Mouse (Mus musculus) G1E (cell line): ENCODE measurements around the gene Slc51a.

Experiments
- CTCF ChIP-seq: IDR thresholded peaks from 2 replicates; pipeline ENCODE4 v1.5.1; 2012; ENCODE audit warnings: low read depth, low read length, inconsistent platforms, mixed read lengths
- GATA1 ChIP-seq: IDR thresholded peaks from 2 replicates; pipeline ENCODE4 v1.6.1; 2012; ENCODE audit warnings: borderline replicate concordance, low read length, inconsistent platforms, mixed read lengths
- GATA2 ChIP-seq: IDR thresholded peaks from 2 replicates; pipeline ENCODE4 v1.6.1; 2012; ENCODE audit warnings: low read depth, low read length, inconsistent platforms, borderline replicate concordance
- POLR2AphosphoS5 ChIP-seq: IDR thresholded peaks from 2 replicates; pipeline ENCODE4 v1.6.1; 2012; ENCODE audit warnings: low read depth, low read length, inconsistent platforms; ENCODE audit not compliant: insufficient replicate concordance
- TAL1 ChIP-seq: conservative IDR thresholded peaks from 2 replicates; pipeline ENCODE4 v1.6.1; 2012; ENCODE audit warnings: low read depth, low read length, inconsistent platforms, mixed read lengths

- TF ChIP-seq CTCF, result no peak
- no peak for TF ChIP-seq GATA2
- no peak for TF ChIP-seq GATA1
- TF ChIP-seq TAL1, result no peak
- no peak for TF ChIP-seq POLR2AphosphoS5
Measured at GRCm38 (mm10) chr16:32427506-32427905, 60.2 kb downstream of the Slc51a start.
